Mouse (Mus musculus) left cerebral cortex, adult 18-20 months (tissue): Measurements from ENCODE around the gene Dyrk4. TPM values are rescaled to one million over a fixed set of nuclear protein-coding genes. Genes with fewer than 3 reads are reported as not detected.

ENCODE experiments used
- DNase-seq, 2 experiments: peaks; one replicate each; pipeline ENCODE4 v3.0.0; 2021 to 2022; ENCODE audit warnings: low spot score in 2 of 2, mixed read lengths in 1 of 2
- total RNA-seq, 2 experiments: library from RNA; stranded (reverse); gene quantifications; 2 replicates each; pipeline ENCODE4 v1.2.3; 2021

Gene Dyrk4
- total RNA-seq, 2 experiments from 2014 or later: 0.23 TPM; not detected in 1

DNA sequence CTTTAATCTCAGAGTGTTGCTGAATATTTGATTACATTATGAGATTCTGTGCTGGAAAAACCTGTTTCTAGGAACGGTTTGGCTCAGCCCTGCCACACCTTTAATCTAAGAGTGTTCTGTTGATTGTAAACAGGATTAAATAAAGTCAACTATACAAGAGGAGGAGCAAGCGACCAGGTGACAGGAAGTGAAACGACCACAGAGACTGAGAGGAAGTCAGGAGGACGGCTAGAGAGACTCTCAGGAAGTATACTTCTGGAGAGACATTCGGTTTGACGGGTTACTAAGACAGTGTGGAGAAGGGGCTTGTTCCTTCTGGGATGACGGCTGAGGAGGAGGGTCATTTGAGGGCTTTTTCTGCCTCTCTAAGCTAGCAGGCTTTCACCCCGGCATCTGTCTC is 85.0 kb downstream of the Dyrk4 start:
- DNase-seq: no peak

Other genes starting within 250 kb of the Dyrk4 start
- 10 to 100 TPM; 63.3 to 65.8 TPM for gene Kcna6, start 181.2 kb downstream of the Dyrk4 start, total RNA-seq
- 100 to 1,000 TPM; 151 to 164 TPM for gene Ndufa9, start 72.7 kb downstream of the Dyrk4 start, total RNA-seq
- under 1 TPM; 0.19 to 0.26 TPM for gene Akap3, start 68.7 kb downstream of the Dyrk4 start, total RNA-seq
- 1 to 10 TPM; 1.1 to 3.1 TPM for gene Rad51ap1, start 17.7 kb upstream of the Dyrk4 start, total RNA-seq
- 10 to 100 TPM; 47.2 to 47.4 TPM for gene D6Wsu163e, start 18.1 kb upstream of the Dyrk4 start, total RNA-seq
- not detected for gene Fgf6, start 93.7 kb upstream of the Dyrk4 start, total RNA-seq
- gene Fgf23, start 151.1 kb upstream of the Dyrk4 start, total RNA-seq: under 1 TPM; 0.40 to 0.49 TPM
- 10 to 100 TPM; 24.9 to 29.8 TPM for gene Tigar, start 187.7 kb upstream of the Dyrk4 start, total RNA-seq
- 10 to 100 TPM; 79.9 to 83.3 TPM for gene Ccnd2, start 230.4 kb upstream of the Dyrk4 start, total RNA-seq